Mouse (Mus musculus): ENCODE measurements around the gene 4930467E23Rik. TPM values are rescaled to one million over a fixed set of nuclear protein-coding genes. Genes with fewer than 3 reads are reported as not detected.
"Not testable (repeated sequence)": the region's sequence is repeated elsewhere in the genome, so short reads cannot be mapped to it uniquely, and the experiment has no call there.

4930467E23Rik gene
- polyA plus RNA-seq, 1 experiment from 2014 or later = not detected

- ATAC-seq (ENCODE audit: insufficient read depth, low FRiP score); H3K9me3 ChIP-seq (replicated peaks; ENCODE audit: control insufficient read depth, low read length); H3K9ac ChIP-seq (ENCODE audit: low read length); H3K27ac ChIP-seq (ENCODE audit: low read length); H3K27me3 ChIP-seq (ENCODE audit: control insufficient read depth, insufficient read depth, low read length); H3K4me3 ChIP-seq (replicated peaks; ENCODE audit: low read length); H3K4me1 ChIP-seq (ENCODE audit: control insufficient read depth, insufficient read depth, low read length); H3K36me3 ChIP-seq (ENCODE audit: control insufficient read depth, insufficient read depth, low read length); H3K4me2 ChIP-seq (ENCODE audit: low read depth, low read length): not testable (repeated sequence)
These were observed 46.9 kb downstream of the 4930467E23Rik start for GRCm38 (mm10) chr8:19776311-19776710.

DNA sequence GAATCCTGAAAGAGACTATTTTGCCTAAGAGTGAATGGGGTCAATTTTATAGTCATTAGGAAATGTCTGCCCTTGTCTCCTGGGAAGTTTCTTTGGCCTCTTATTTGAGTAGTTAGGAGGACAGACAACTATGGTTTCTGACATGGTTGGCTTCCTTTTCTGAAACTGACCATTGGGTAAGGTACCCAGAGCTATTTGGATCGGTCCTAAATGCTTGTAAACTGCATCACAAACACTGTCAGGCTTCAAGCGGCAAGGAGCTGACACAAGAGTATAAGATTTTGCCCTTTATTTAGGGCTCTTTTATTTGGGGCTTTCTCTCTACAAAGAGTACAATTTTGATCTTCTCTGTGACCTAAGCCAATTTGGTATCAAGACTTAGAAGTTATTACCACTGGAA is 48.1 kb downstream of the 4930467E23Rik start:
- not testable (repeated sequence) for H3K4me2 ChIP-seq (ENCODE audit: low read depth, low read length)

GRCm38 (mm10) chr8:19778126-19778525 is 48.8 kb downstream of the 4930467E23Rik start:
- H3K27me3 ChIP-seq (ENCODE audit: control insufficient read depth, insufficient read depth, low read length); H3K9me3 ChIP-seq (replicated peaks; ENCODE audit: control insufficient read depth, low read length); H3K27ac ChIP-seq (ENCODE audit: low read length); ATAC-seq (ENCODE audit: insufficient read depth, low FRiP score); H3K4me1 ChIP-seq (ENCODE audit: control insufficient read depth, insufficient read depth, low read length); H3K4me2 ChIP-seq (ENCODE audit: low read depth, low read length); H3K4me3 ChIP-seq (replicated peaks; ENCODE audit: low read length); H3K36me3 ChIP-seq (ENCODE audit: control insufficient read depth, insufficient read depth, low read length); H3K9ac ChIP-seq (ENCODE audit: low read length): not testable (repeated sequence)
- 44% methylated on average over 1 of the region's 1 CpGs for WGBS

More for the DNA sequence above, 48.1 kb downstream of the 4930467E23Rik start:
- H3K4me1 ChIP-seq (ENCODE audit: control insufficient read depth, insufficient read depth, low read length); H3K9me3 ChIP-seq (replicated peaks; ENCODE audit: control insufficient read depth, low read length); H3K27me3 ChIP-seq (ENCODE audit: control insufficient read depth, insufficient read depth, low read length); ATAC-seq (ENCODE audit: insufficient read depth, low FRiP score); H3K4me3 ChIP-seq (replicated peaks; ENCODE audit: low read length); H3K27ac ChIP-seq (ENCODE audit: low read length); H3K36me3 ChIP-seq (ENCODE audit: control insufficient read depth, insufficient read depth, low read length); H3K9ac ChIP-seq (ENCODE audit: low read length): not testable (repeated sequence)
- WGBS = 44% methylated on average over 2 of the region's 2 CpGs

- not testable (repeated sequence) for ATAC-seq (ENCODE audit: insufficient read depth, low FRiP score); H3K4me1 ChIP-seq (ENCODE audit: control insufficient read depth, insufficient read depth, low read length); H3K27ac ChIP-seq (ENCODE audit: low read length); H3K4me2 ChIP-seq (ENCODE audit: low read depth, low read length); H3K9me3 ChIP-seq (replicated peaks; ENCODE audit: control insufficient read depth, low read length); H3K36me3 ChIP-seq (ENCODE audit: control insufficient read depth, insufficient read depth, low read length); H3K27me3 ChIP-seq (ENCODE audit: control insufficient read depth, insufficient read depth, low read length); H3K9ac ChIP-seq (ENCODE audit: low read length); H3K4me3 ChIP-seq (replicated peaks; ENCODE audit: low read length)
- 92% methylated on average over 8 of the region's 8 CpGs for WGBS
These were observed 49.5 kb downstream of the 4930467E23Rik start for GRCm38 (mm10) chr8:19778891-19779290.

DNA sequence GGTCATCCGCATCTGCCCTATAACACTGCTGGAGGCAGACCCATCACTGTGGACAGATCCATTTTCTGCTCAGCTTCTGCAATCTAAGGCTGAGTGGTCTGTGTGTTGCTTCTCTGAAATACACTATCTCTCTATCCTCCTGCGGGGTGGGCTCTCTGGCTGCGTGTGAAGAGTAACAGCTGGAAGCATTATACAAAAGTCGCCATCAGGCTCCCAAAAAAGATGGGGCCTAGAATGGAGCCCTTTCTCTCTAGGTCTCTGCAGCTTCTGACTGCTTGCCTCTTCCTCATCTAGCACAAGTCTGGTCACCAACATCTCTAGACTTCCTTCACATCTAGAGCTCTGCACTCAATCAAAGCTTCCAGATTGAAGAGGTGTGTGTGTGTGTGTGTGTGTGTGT is 50.8 kb downstream of the 4930467E23Rik start:
- H3K36me3 ChIP-seq (ENCODE audit: control insufficient read depth, insufficient read depth, low read length); H3K9ac ChIP-seq (ENCODE audit: low read length); H3K4me1 ChIP-seq (ENCODE audit: control insufficient read depth, insufficient read depth, low read length); ATAC-seq (ENCODE audit: insufficient read depth, low FRiP score); H3K4me3 ChIP-seq (replicated peaks; ENCODE audit: low read length); H3K27ac ChIP-seq (ENCODE audit: low read length); H3K27me3 ChIP-seq (ENCODE audit: control insufficient read depth, insufficient read depth, low read length); H3K9me3 ChIP-seq (replicated peaks; ENCODE audit: control insufficient read depth, low read length); H3K4me2 ChIP-seq (ENCODE audit: low read depth, low read length): not testable (repeated sequence)
- 86% methylated on average over 4 of the region's 4 CpGs for WGBS

DNA sequence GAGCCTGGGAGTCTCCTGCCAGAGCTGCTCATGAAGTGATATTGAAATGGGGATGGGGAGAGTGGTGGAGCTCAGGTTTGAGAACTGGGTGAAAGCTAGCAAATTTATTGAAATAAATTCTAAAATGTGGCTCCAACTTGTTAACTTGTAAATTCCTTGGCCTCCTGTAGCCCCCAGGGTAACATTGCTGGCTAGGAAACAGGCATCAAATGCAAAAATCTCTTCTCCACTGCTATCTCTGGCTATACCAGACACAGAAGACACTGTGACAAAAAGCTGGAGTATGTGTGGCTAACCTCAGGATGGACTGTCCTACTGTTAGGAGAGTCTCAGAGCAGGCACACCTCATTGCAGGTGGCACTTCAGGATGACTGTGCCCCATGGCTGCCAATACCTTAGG is 51.3 kb downstream of the 4930467E23Rik start:
- not testable (repeated sequence) for H3K9me3 ChIP-seq (replicated peaks; ENCODE audit: control insufficient read depth, low read length); H3K36me3 ChIP-seq (ENCODE audit: control insufficient read depth, insufficient read depth, low read length); H3K27ac ChIP-seq (ENCODE audit: low read length); H3K9ac ChIP-seq (ENCODE audit: low read length); H3K4me1 ChIP-seq (ENCODE audit: control insufficient read depth, insufficient read depth, low read length); ATAC-seq (ENCODE audit: insufficient read depth, low FRiP score); H3K4me3 ChIP-seq (replicated peaks; ENCODE audit: low read length); H3K4me2 ChIP-seq (ENCODE audit: low read depth, low read length); H3K27me3 ChIP-seq (ENCODE audit: control insufficient read depth, insufficient read depth, low read length)

DNA sequence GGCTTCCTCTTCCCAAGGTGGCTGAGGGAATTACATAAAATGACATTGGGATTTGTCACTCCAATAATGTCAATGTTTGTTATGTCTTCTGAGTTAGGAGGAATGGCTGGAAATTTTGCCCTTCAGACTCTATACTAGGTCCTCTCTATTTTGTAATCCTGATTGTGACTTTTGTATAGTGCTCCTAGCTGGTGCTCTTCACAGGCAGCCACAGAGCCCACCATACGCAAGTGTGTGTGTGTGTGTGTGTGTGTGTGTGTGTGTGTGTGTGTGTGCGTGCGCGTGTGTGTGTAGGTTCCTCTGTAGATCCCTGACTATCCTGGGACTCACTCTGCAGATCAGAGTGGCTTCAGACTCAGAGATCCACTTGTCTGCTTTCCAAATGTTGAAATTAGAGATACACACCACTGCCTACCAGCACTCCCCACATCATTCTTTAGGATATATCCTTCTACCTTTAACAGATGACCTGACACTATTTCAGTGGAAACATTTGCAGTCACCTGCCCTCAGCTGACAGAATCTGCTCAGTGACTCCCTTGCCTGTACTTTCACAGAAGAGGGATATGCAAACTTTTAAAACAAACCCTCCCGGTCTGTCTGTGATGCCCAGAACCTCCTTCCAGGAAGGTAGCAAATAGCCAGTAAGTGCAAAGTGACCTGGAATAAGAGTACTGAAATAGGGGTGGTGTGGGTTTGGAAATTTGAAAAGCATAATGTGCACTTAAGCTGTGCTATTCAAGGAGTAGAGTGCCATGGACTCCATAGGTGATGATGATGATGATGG is 52.1 kb downstream of the 4930467E23Rik start:
- ATAC-seq (ENCODE audit: insufficient read depth, low FRiP score); H3K36me3 ChIP-seq (ENCODE audit: control insufficient read depth, insufficient read depth, low read length); H3K27ac ChIP-seq (ENCODE audit: low read length); H3K4me1 ChIP-seq (ENCODE audit: control insufficient read depth, insufficient read depth, low read length); H3K4me3 ChIP-seq (replicated peaks; ENCODE audit: low read length); H3K4me2 ChIP-seq (ENCODE audit: low read depth, low read length); H3K9ac ChIP-seq (ENCODE audit: low read length); H3K27me3 ChIP-seq (ENCODE audit: control insufficient read depth, insufficient read depth, low read length); H3K9me3 ChIP-seq (replicated peaks; ENCODE audit: control insufficient read depth, low read length): not testable (repeated sequence)
- 96% methylated on average over 5 of the region's 5 CpGs for WGBS

- H3K9me3 ChIP-seq (replicated peaks; ENCODE audit: control insufficient read depth, low read length); H3K27me3 ChIP-seq (ENCODE audit: control insufficient read depth, insufficient read depth, low read length); H3K36me3 ChIP-seq (ENCODE audit: control insufficient read depth, insufficient read depth, low read length); H3K9ac ChIP-seq (ENCODE audit: low read length); H3K27ac ChIP-seq (ENCODE audit: low read length); H3K4me2 ChIP-seq (ENCODE audit: low read depth, low read length); ATAC-seq (ENCODE audit: insufficient read depth, low FRiP score); H3K4me3 ChIP-seq (replicated peaks; ENCODE audit: low read length); H3K4me1 ChIP-seq (ENCODE audit: control insufficient read depth, insufficient read depth, low read length): not testable (repeated sequence)
- 84% methylated on average over 3 of the region's 3 CpGs for WGBS
These were observed 53.4 kb downstream of the 4930467E23Rik start for GRCm38 (mm10) chr8:19782736-19783135.

DNA sequence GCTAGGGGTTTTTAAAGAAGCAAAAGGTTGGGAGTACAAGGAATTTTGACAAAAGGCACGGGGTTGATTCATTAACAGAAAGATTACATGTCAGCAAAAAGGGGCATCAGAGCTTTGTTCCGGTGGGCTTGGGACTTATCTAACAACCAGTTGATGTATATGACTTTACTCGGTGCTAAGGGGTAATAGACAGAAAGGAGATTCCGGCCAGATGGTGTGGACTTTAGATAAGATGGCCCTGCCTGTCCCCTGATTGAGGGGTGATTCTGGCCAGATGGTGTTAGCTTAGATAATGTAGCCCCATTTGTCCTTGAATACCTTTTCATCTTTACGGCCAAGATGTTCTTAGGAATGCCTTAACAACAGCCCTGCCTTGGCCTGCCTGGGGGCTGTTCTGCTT is 54.5 kb downstream of the 4930467E23Rik start:
- WGBS = no CpG with 5 or more reads among the region's 5 CpGs
- H3K9me3 ChIP-seq (replicated peaks; ENCODE audit: control insufficient read depth, low read length); H3K9ac ChIP-seq (ENCODE audit: low read length); H3K36me3 ChIP-seq (ENCODE audit: control insufficient read depth, insufficient read depth, low read length); ATAC-seq (ENCODE audit: insufficient read depth, low FRiP score); H3K4me2 ChIP-seq (ENCODE audit: low read depth, low read length); H3K4me3 ChIP-seq (replicated peaks; ENCODE audit: low read length); H3K4me1 ChIP-seq (ENCODE audit: control insufficient read depth, insufficient read depth, low read length); H3K27me3 ChIP-seq (ENCODE audit: control insufficient read depth, insufficient read depth, low read length); H3K27ac ChIP-seq (ENCODE audit: low read length): not testable (repeated sequence)

Data from stomach, embryonic 16.5 days (tissue).